Mouse (Mus musculus) ES-E14 (cell line): ENCODE measurements at regions not wholly inside any gene's neighbourhood (a gene's known extent, or its start where the extent isn't known, plus 50 kb on each side); places are given as distances from the start of the nearest gene placed in this dataset.

ENCODE experiments used
- CHD2 ChIP-seq: IDR thresholded peaks from 2 replicates; pipeline ENCODE4 v1.6.1; 2014; ENCODE audit warnings: mild to moderate bottlenecking, low read depth, low read length, inconsistent platforms
- HCFC1 ChIP-seq: IDR thresholded peaks from 2 replicates; pipeline ENCODE4 v1.6.1; 2012; ENCODE audit warnings: low read length, inconsistent platforms, borderline replicate concordance; ENCODE audit not compliant: insufficient read depth
- MAFK ChIP-seq: IDR thresholded peaks from 2 replicates; pipeline ENCODE4 v1.6.1; 2014; ENCODE audit warnings: mild to moderate bottlenecking, low read depth, low read length, inconsistent platforms; ENCODE audit not compliant: insufficient read depth
- ZC3H11A ChIP-seq: IDR thresholded peaks from 2 replicates; pipeline ENCODE4 v1.6.1; 2012; ENCODE audit warnings: low read depth, mild to moderate bottlenecking, inconsistent platforms, low read length, borderline replicate concordance
- ZNF384 ChIP-seq: IDR thresholded peaks from 2 replicates; pipeline ENCODE4 v1.6.1; 2012; ENCODE audit warnings: low read depth, low read length, inconsistent platforms

GRCm38 (mm10) chr13:94667604-94668003 is 121.1 kb upstream of the Tbca start:
- TF ChIP-seq CHD2: no peak
- no peak for TF ChIP-seq HCFC1
- TF ChIP-seq ZC3H11A: no peak
- no peak for TF ChIP-seq ZNF384
- TF ChIP-seq MAFK: no peak
